Mouse (Mus musculus) forebrain, embryonic 16.5 days (tissue): Measurements from ENCODE around the gene Rmdn2. TPM values are rescaled to one million over a fixed set of nuclear protein-coding genes. Genes with fewer than 3 reads are reported as not detected.

Experiments
- ATAC-seq: fragments of 200-750 bp; cut with Nextera tagmentation; 2 replicates; pipeline ENCODE4 v1.8.0; 2017; ENCODE audit warnings: mild to moderate bottlenecking, moderate library complexity
- H3K27ac ChIP-seq: fragments of 300-500 bp; sonication (generic); 2 replicates; pipeline ENCODE4 v1.5.1; 2014; ENCODE audit warnings: low read length, control low read depth
- H3K27me3 ChIP-seq: fragments of 300-500 bp; sonication (generic); replicated peaks from 2 replicates; pipeline ENCODE4 v1.6.1; 2014; ENCODE audit warnings: low read length; ENCODE audit not compliant: control insufficient read depth, insufficient read depth
- H3K36me3 ChIP-seq: fragments of 300-500 bp; sonication (generic); 2 replicates; pipeline ENCODE4 v1.6.1; 2014; ENCODE audit not compliant: control insufficient read depth, insufficient read depth
- H3K4me1 ChIP-seq: fragments of 300-500 bp; sonication (generic); replicated peaks from 2 replicates; pipeline ENCODE4 v1.6.1; 2014; ENCODE audit warnings: low read length; ENCODE audit not compliant: control insufficient read depth, insufficient read depth
- H3K4me2 ChIP-seq: fragments of 300-500 bp; sonication (generic); 2 replicates; pipeline ENCODE4 v1.6.1; 2014; ENCODE audit warnings: mild to moderate bottlenecking, low read length, control low read depth
- H3K4me3 ChIP-seq: fragments of 300-500 bp; sonication (generic); replicated peaks from 2 replicates; pipeline ENCODE4 v1.5.1; 2014; ENCODE audit warnings: mild to moderate bottlenecking, low read length, control low read depth
- H3K9ac ChIP-seq: fragments of 300-500 bp; sonication (generic); replicated peaks from 2 replicates; pipeline ENCODE4 v1.6.1; 2014; ENCODE audit warnings: low read depth, low read length, control low read depth
- H3K9me3 ChIP-seq: fragments of 300-500 bp; sonication (generic); 2 replicates; pipeline ENCODE4 v1.6.1; 2016; ENCODE audit warnings: low read length; ENCODE audit not compliant: control insufficient read depth
- WGBS: fragments of 180-500 bp; shearing (Covaris S2); extraction: QIAGEN DNeasy Blood & Tissue Kit; methylation state at CpG from one replicate; pipeline ENCODE4 v1.1.7; 2014; 5-methylcytosine and 5-hydroxymethylcytosine counted together
- polyA plus RNA-seq: library from polyadenylated mRNA; unstranded; fragments of >200 nt; fragmentation: Nextera tagmentation; extraction: Ambion mirVana; gene quantifications from 2 replicates; pipeline ENCODE4 v1.2.1, GENCODE M21; 2015

The Rmdn2 gene
- polyA plus RNA-seq, 1 experiment from 2014 or later, result 5.8 TPM

DNA sequence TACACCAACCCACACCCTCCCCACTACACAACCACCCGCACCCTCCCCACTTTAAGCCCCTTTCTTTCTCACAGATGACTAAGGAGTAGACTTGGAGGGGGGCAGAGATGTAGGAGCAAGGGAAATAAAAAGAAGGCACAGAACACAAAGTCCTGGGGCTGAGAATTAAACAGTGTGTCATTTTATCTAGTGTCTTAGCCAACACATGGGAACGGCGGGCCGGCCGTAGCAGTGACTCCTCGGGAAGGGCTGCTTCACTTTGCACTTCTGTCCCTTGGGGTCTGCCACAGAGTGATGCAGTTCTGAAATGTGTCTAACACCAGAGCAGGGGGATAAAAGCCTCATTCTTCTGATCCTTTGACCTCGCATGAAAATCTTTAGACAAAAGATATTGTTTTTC, 109.0 kb downstream of the Rmdn2 start:
- Histone ChIP-seq H3K9ac (no peak overlapping the region), H3K27ac (no peak overlapping the region), H3K4me3 (no peak overlapping the region), H3K27me3 (no peaks in the 10 kb centered on the region), H3K4me2 (no peak overlapping the region), H3K9me3 (0 out of 2 replicates have a peak, but pooled peaks cover 2% of the 10 kb centered on the region), H3K36me3 (no peaks in the 10 kb centered on the region), H3K4me1 (peaks cover 4% of the 10 kb centered on the region; the same call in 1 of the 2 replicates)
- no peak for ATAC-seq
- WGBS, result 81% methylated on average over 7 of the region's 7 CpGs

DNA sequence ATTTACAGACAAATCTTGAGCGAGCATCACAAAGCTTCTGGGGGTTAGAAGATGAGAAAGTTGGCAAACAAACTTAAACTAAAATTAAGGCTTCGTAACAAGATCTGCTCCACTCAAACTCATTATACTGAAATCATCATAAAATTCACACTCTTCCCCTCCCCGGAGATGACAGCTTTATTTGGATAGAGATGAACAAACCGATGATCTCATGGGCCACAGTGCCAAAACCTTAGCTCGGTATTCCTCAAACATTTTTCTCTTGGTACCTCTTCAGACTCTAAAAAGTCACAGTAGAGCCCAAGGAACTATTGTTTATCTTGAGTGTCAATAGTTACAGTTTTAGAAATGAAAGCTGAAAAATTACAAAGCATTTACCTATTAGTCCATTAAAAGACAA, 115.0 kb downstream of the Rmdn2 start:
- Histone ChIP-seq H3K9ac (no peak overlapping the region), H3K4me3 (no peak overlapping the region), H3K9me3 (no peaks in the 10 kb centered on the region), H3K27me3 (no peaks in the 10 kb centered on the region), H3K4me2 (no peak overlapping the region), H3K27ac (no peak overlapping the region), H3K36me3 (no peaks in the 10 kb centered on the region), H3K4me1 (no peaks in the 10 kb centered on the region)
- no peak for ATAC-seq
- whole genome bisulfite sequencing, result 84% methylated on average over 5 of the region's 5 CpGs

- 34% methylated on average over 14 of the region's 14 CpGs for WGBS
- H3K9me3 ChIP-seq, result no peaks in the 10 kb centered on the region
- H3K36me3 ChIP-seq, result no peaks in the 10 kb centered on the region
- no peaks in the 10 kb centered on the region for H3K27me3 ChIP-seq
- no peak overlapping the region for H3K9ac ChIP-seq
- no peak for ATAC-seq
- no peak overlapping the region for H3K4me3 ChIP-seq
- H3K4me2 ChIP-seq, result peak overlapping the region; percentile 3; the same call in 1 of the 2 replicates
- H3K4me1 ChIP-seq, result no peaks in the 10 kb centered on the region
- no peak overlapping the region for H3K27ac ChIP-seq
Observed at GRCm38 (mm10) chr17:79728053-79728584, 116.5 kb downstream of the Rmdn2 start.

DNA sequence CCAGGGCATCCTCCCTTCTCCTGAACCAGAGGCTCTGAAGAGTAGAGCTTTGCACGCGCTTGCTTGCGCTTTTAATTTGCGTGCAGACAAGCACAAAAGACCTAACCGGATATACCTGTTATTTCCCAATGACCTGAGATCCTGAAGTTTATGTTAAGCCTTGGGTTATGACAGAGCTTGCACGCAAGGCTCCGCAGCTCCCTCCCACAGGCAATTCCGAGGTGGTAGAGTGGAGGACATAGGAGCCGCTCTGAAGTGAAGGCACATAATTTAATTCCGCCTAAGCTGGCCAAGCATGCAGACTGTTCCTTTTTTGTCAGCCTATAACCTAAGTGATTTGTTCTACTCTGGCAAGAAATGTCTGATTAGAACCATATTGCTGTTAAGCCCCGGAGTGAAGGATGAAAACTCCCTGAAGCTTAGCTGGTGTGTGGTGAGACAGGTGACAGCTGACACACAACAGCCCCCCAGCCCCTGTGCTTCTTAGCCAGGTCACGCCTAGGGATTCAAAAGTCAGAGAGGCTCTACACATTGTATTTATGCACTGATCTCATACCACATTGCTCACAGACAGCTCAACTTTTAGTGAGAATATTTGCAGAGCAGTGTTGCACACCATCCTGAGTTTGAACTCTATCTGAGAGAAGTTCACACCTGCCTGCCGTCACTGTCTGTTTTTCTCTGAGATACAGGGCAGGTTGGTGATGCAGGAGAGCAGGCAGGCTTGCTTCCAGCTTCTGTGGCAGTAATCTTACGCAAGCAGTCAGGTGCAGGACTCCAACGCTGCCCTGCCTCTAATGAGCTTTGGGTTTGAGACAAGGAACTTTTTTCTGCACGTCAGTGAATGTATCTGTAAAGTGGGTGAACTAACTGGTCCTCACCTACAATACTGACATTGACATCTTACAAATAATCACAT, 117.2 kb downstream of the Rmdn2 start:
- Histone ChIP-seq H3K4me1 (no peaks in the 10 kb centered on the region), H3K27me3 (no peaks in the 10 kb centered on the region), H3K36me3 (no peaks in the 10 kb centered on the region), H3K9ac (no peak overlapping the region), H3K4me3 (no peak overlapping the region), H3K9me3 (no peaks in the 10 kb centered on the region), H3K4me2 (peak overlapping the region; percentile 3; the same call in 1 of the 2 replicates), H3K27ac (no peak overlapping the region)
- 35% methylated on average over 16 of the region's 16 CpGs for WGBS
- ATAC-seq, result no peak

- Histone ChIP-seq H3K27ac (no peak overlapping the region), H3K4me1 (no peaks in the 10 kb centered on the region), H3K27me3 (no peaks in the 10 kb centered on the region), H3K4me3 (no peak overlapping the region), H3K9ac (no peak overlapping the region), H3K9me3 (no peaks in the 10 kb centered on the region), H3K4me2 (no peak overlapping the region), H3K36me3 (no peaks in the 10 kb centered on the region)
- ATAC-seq, result no peak
- WGBS, result 87% methylated on average over 8 of the region's 8 CpGs
Observed at GRCm38 (mm10) chr17:79730988-79731387, 119.3 kb downstream of the Rmdn2 start.

GRCm38 (mm10) chr17:79733039-79733438, 121.4 kb downstream of the Rmdn2 start:
- H3K4me1 ChIP-seq, result no peaks in the 10 kb centered on the region
- no peak overlapping the region for H3K4me2 ChIP-seq
- no peak for ATAC-seq
- H3K4me3 ChIP-seq, result no peak overlapping the region
- H3K27ac ChIP-seq, result no peak overlapping the region
- H3K9me3 ChIP-seq, result no peaks in the 10 kb centered on the region
- no peaks in the 10 kb centered on the region for H3K27me3 ChIP-seq
- WGBS, result 35% methylated on average over 4 of the region's 4 CpGs
- no peak overlapping the region for H3K9ac ChIP-seq
- no peaks in the 10 kb centered on the region for H3K36me3 ChIP-seq

DNA sequence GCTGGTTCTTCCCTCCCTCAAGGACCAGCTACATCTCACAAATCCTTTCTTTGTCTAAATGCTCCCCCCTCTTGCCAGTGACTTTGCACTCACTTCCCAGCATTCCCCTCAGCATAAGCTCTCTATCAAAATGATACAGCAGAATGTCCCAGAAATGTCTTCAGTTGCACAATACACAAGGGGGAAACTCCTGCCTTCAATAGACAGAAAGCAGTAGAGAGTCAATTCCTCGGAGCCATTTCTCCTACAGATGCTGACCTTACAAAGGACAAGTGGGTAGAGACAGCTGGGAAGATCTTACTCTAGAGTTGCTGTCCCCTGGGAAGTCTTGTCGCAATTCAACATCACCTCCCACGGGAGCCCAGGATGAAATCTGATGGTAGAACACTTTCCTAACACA, 125.9 kb downstream of the Rmdn2 start:
- ATAC-seq, result no peak
- no peaks in the 10 kb centered on the region for H3K4me1 ChIP-seq

DNA sequence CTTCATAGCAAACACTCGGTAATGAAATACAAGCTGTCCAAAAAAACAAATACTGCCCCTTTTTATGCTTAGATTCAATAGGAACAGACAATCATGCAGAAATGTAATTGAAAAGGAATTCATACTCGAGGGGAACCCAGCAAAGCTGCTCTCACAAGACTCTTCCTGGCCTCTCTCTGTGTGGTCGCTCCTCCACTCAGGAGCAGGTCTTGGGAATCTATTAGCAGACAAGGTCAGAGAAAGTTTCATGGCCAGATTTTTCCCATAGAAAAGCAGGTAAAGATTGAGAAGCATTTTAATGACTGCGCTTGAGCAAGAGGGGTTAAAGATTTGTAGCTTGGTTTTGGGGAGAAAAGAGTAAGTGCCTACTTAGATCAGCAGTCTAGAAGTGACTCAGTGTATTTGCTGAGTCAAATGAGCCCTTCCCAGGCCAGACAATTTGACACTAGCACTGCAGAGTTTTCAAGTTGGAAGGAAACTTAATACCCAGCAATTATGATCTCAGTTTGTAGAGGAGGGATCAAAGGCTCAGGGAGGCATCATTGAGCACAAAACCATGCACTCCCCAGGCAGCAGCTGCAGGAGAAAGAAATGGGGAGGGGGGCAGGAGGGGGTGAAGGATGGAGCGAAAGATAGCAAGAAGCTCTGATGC, 127.3 kb downstream of the Rmdn2 start:
- Histone ChIP-seq H3K9me3 (no peaks in the 10 kb centered on the region), H3K27me3 (no peaks in the 10 kb centered on the region), H3K4me2 (no peak overlapping the region), H3K4me3 (no peak overlapping the region), H3K36me3 (no peaks in the 10 kb centered on the region), H3K27ac (no peak overlapping the region), H3K9ac (no peak overlapping the region), H3K4me1 (no peaks in the 10 kb centered on the region)
- WGBS, result 59% methylated on average over 5 of the region's 5 CpGs
- no peak for ATAC-seq

More for the DNA sequence above, 125.9 kb downstream of the Rmdn2 start:
- Histone ChIP-seq H3K4me2 (no peak overlapping the region), H3K27me3 (no peaks in the 10 kb centered on the region), H3K27ac (no peak overlapping the region), H3K36me3 (no peaks in the 10 kb centered on the region), H3K4me3 (no peak overlapping the region), H3K9me3 (no peaks in the 10 kb centered on the region), H3K9ac (no peak overlapping the region)
- 83% methylated on average over 3 of the region's 3 CpGs for WGBS

DNA sequence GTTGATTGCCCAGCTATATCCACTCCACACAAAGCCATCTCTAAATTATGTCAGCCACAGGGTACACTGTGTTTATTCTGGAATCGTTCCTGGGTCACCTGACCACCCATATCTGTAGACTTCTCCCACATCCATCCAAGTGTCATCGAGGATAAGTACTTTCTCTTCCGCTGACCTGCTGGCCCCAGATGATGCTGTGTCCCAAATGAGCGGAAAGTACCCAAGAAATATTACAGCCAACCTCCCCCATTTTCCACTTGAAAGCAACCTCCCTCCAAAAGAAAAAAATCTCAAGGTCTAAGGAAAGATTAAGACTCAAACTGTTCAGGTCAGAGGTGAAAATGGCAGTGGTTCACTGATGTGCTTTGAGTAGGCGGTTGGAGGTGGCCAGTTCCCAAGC, 131.0 kb downstream of the Rmdn2 start:
- WGBS, result 88% methylated on average over 5 of the region's 5 CpGs
- no peak overlapping the region for H3K4me3 ChIP-seq

More for the DNA sequence above, 131.0 kb downstream of the Rmdn2 start:
- ATAC-seq, result no peak
- no peak overlapping the region for H3K27ac ChIP-seq
- no peaks in the 10 kb centered on the region for H3K36me3 ChIP-seq
- H3K27me3 ChIP-seq, result no peaks in the 10 kb centered on the region
- H3K4me2 ChIP-seq, result no peak overlapping the region
- H3K9me3 ChIP-seq, result peaks cover 2% of the 10 kb centered on the region; the same call in 1 of the 2 replicates
- H3K9ac ChIP-seq, result no peak overlapping the region
- no peaks in the 10 kb centered on the region; the same call in 1 of the 2 replicates for H3K4me1 ChIP-seq
